8 mouse cellular contexts compared by ENCODE assay signal in genomic region chr6:141433917-141434756, GRCm38 (mm10).
A peak's percentile ranks its signal among the peaks of the same experiment; 100 is the strongest.
DNase-seq lines count a peak whose midpoint lies in the region; ATAC-seq lines count a peak whose summit lies in the region.

No protein-coding gene starts in this region.

- peak; percentile 77 for DNase-seq in heart, adult 11 months
- DNase-seq in heart, postnatal 36 days = no peak
- DNase-seq in embryo, embryonic 10.5 days (ENCODE audit: low spot score) = peak; percentile 78
- DNase-seq in limb, embryonic 10.5 days (ENCODE audit: low spot score) = peak; percentile 47
- peak; percentile 53 to 69 for DNase-seq in right cerebral cortex, postnatal 10 days (ENCODE audit: low spot score in 2 of 2)
- no peak for DNase-seq in thymus, postnatal 36 days

- 33% methylated on average over 10 of the region's 10 CpGs for WGBS in hindbrain, embryonic 12.5 days
- WGBS in limb, embryonic 10.5 days = 14% methylated on average over 10 of the region's 10 CpGs

- H3K27ac ChIP-seq in hindbrain, embryonic 12.5 days = peak overlapping the region; percentile 62
- H3K27ac ChIP-seq in limb, embryonic 10.5 days = peak overlapping the region; percentile 53

- H3K4me1 ChIP-seq in hindbrain, embryonic 12.5 days = peaks cover 12% of the 10 kb centered on the region
- peaks cover 20% of the 10 kb centered on the region for H3K4me1 ChIP-seq in limb, embryonic 10.5 days

- peak; percentile 84 for ATAC-seq in hindbrain, embryonic 12.5 days (ENCODE audit: low FRiP score)
- no peak for ATAC-seq in erythroid progenitor cell, adult 5-6 weeks (replicated peaks; ENCODE audit: low FRiP score, poor library complexity, severe bottlenecking)

- intact Hi-C loops in heart, postnatal 36 days (cut with DNase I) = no loop called here

- no peaks in the 10 kb centered on the region for H3K27me3 ChIP-seq in hindbrain, embryonic 12.5 days
- H3K27me3 ChIP-seq in limb, embryonic 10.5 days (ENCODE audit: low read depth, poor library complexity, severe bottlenecking) = no peaks in the 10 kb centered on the region

- no peak overlapping the region for H3K4me3 ChIP-seq in hindbrain, embryonic 12.5 days
- no peak overlapping the region for H3K4me3 ChIP-seq in limb, embryonic 10.5 days

- no peak overlapping the region for H3K9ac ChIP-seq in hindbrain, embryonic 12.5 days

- no peaks in the 10 kb centered on the region for H3K9me3 ChIP-seq in hindbrain, embryonic 12.5 days (replicated peaks)
- H3K9me3 ChIP-seq in limb, embryonic 10.5 days (replicated peaks) = no peaks in the 10 kb centered on the region

- H3K4me2 ChIP-seq in hindbrain, embryonic 12.5 days (replicated peaks) = 0 out of 2 replicates have a peak overlapping the region, but pooled peaks have one; percentile 13

- H3K36me3 ChIP-seq in hindbrain, embryonic 12.5 days = no peaks in the 10 kb centered on the region
- no peaks in the 10 kb centered on the region for H3K36me3 ChIP-seq in limb, embryonic 10.5 days

Comparison
In these comparisons a context has a peak if more than half of its experiments do, and no peak if none do; other contexts are left out.
1. DNase-seq: peak in heart, adult 11 months (single experiment), embryo, embryonic 10.5 days (single experiment), limb, embryonic 10.5 days (single experiment) and right cerebral cortex, postnatal 10 days (2 of 2); none in heart, postnatal 36 days (0 of 2) and thymus, postnatal 36 days (0 of 2).